Mouse (Mus musculus): Measurements from ENCODE around the gene Rhbdd1. TPM values are rescaled to one million over a fixed set of nuclear protein-coding genes. Genes with fewer than 3 reads are reported as not detected.

Rhbdd1 gene
- polyA plus RNA-seq, 1 experiment: 10.7 TPM

- Histone ChIP-seq H3K27ac (ENCODE audit: insufficient read depth, low read length) (no peak overlapping the region), H3K4me1 (ENCODE audit: control insufficient read depth, insufficient read depth, low read length) (no peaks in the 10 kb centered on the region), H3K27me3 (ENCODE audit: control insufficient read depth, insufficient read depth, low read length) (no peaks in the 10 kb centered on the region), H3K4me3 (replicated peaks; ENCODE audit: insufficient read depth, low read depth, low read length) (no peak overlapping the region)
- no peak for DNase-seq
- 68% methylated on average over 12 of the region's 12 CpGs for WGBS
- no peak for TF ChIP-seq POLR2A (IDR thresholded peaks at IDR 0.05; ENCODE audit: borderline replicate concordance, insufficient read depth, low read length)
- TF ChIP-seq CTCF (IDR thresholded peaks at IDR 0.05; ENCODE audit: borderline replicate concordance, insufficient read depth, low read depth, low read length): no peak
These were observed 163.6 kb downstream of the Rhbdd1 start for GRCm38 (mm10) chr1:82479696-82480487.

DNA sequence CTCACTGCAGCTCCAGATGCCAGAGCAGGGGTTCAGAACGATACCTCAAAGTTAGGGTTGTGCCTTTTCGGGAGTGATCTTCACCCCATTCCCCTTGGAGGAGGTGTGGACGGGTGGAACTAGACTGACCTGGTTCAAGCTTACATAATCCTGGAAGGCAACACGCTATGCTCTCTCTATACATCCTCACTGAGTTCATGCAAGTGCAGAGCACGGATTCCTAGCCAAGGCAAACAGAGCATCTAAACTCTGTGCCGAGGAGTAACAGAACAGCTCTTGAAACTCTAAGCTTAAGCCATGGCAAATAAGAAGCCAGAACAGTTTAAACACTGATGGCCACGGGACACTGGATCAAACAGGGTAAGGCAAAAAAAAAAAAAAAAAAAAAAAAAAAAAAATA is 166.1 kb downstream of the Rhbdd1 start:
- no peak for DNase-seq
- no peaks in the 10 kb centered on the region for H3K27me3 ChIP-seq (ENCODE audit: control insufficient read depth, insufficient read depth, low read length)
- H3K4me3 ChIP-seq (replicated peaks; ENCODE audit: insufficient read depth, low read depth, low read length): no peak overlapping the region
- no peaks in the 10 kb centered on the region for H3K4me1 ChIP-seq (ENCODE audit: control insufficient read depth, insufficient read depth, low read length)
- H3K27ac ChIP-seq (ENCODE audit: insufficient read depth, low read length): no peak overlapping the region
- WGBS: 91% methylated on average over 7 of the region's 7 CpGs
- no peak for TF ChIP-seq POLR2A (IDR thresholded peaks at IDR 0.05; ENCODE audit: borderline replicate concordance, insufficient read depth, low read length)
- TF ChIP-seq CTCF (IDR thresholded peaks at IDR 0.05; ENCODE audit: borderline replicate concordance, insufficient read depth, low read depth, low read length): no peak

GRCm38 (mm10) chr1:82486371-82486770 is 170.1 kb downstream of the Rhbdd1 start:
- no peak overlapping the region for H3K4me3 ChIP-seq (replicated peaks; ENCODE audit: insufficient read depth, low read depth, low read length)
- no peak overlapping the region for H3K27ac ChIP-seq (ENCODE audit: insufficient read depth, low read length)
- TF ChIP-seq CTCF (IDR thresholded peaks at IDR 0.05; ENCODE audit: borderline replicate concordance, insufficient read depth, low read depth, low read length) (no peak), POLR2A (IDR thresholded peaks at IDR 0.05; ENCODE audit: borderline replicate concordance, insufficient read depth, low read length) (no peak)
- H3K4me1 ChIP-seq (ENCODE audit: control insufficient read depth, insufficient read depth, low read length): no peaks in the 10 kb centered on the region
- no peaks in the 10 kb centered on the region for H3K27me3 ChIP-seq (ENCODE audit: control insufficient read depth, insufficient read depth, low read length)
- no peak for DNase-seq
- WGBS: 74% methylated on average over 4 of the region's 4 CpGs

DNA sequence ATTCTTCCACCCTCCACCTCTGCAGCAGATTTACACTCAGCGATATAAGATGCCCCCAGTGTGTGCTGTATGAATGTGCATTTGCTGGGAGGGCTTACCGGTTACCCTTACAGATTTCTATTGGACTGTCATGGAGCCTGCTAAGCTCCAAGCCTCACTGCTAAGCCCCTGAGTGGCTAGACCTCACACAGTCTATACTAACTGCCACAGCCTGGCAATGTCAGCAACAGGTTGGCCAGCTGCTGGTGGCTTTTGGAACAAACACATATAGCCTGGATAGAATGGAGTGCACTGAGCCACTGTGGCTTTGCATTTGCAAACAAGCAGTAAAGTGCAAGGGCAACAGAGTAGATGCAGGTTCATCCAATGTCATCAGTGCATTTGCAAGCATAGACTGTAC is 175.7 kb downstream of the Rhbdd1 start:
- 80% methylated on average over 2 of the region's 2 CpGs for WGBS
- H3K4me3 ChIP-seq (replicated peaks; ENCODE audit: insufficient read depth, low read depth, low read length): no peak overlapping the region

More for the DNA sequence above, 175.7 kb downstream of the Rhbdd1 start:
- no peak for TF ChIP-seq POLR2A (IDR thresholded peaks at IDR 0.05; ENCODE audit: borderline replicate concordance, insufficient read depth, low read length)
- no peak for TF ChIP-seq CTCF (IDR thresholded peaks at IDR 0.05; ENCODE audit: borderline replicate concordance, insufficient read depth, low read depth, low read length)
- DNase-seq: no peak
- no peaks in the 10 kb centered on the region for H3K4me1 ChIP-seq (ENCODE audit: control insufficient read depth, insufficient read depth, low read length)
- no peak overlapping the region for H3K27ac ChIP-seq (ENCODE audit: insufficient read depth, low read length)
- H3K27me3 ChIP-seq (ENCODE audit: control insufficient read depth, insufficient read depth, low read length): no peaks in the 10 kb centered on the region

Other genes starting within 250 kb of the Rhbdd1 start
- gene Gm9747, start 83.3 kb upstream of the Rhbdd1 start, polyA plus RNA-seq (2012; rRNA removed): not detected in 2 replicates
- gene Irs1, start 25.0 kb upstream of the Rhbdd1 start, polyA plus RNA-seq (2012; rRNA removed): 10.5 and 10.6 TPM in 2 replicates